Mouse (Mus musculus): Measurements from ENCODE around the gene Otulin.

DNA sequence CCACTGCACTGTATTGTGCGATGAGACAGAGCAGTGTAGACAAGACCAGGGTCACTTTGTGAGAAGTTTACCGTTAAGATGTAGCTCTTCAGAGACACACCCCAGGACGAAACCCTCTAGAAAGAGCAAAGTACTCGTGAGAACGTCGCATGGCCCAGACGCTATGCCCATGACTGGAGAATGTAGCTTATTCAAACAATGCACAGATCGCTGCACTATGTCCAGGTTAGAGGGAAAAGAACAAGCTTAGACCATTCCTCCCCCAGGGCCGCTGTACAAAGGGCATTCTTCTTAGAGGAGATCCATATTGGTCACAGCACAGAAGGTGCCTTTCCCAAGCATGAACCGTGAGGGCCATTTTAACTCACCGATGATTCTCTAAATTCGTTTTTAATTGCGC is 128.2 kb downstream of the Otulin start:
- no peak for TF ChIP-seq GATA1 (IDR thresholded peaks at IDR 0.05; ENCODE audit: borderline replicate concordance, low read length)
- TF ChIP-seq CTCF (IDR thresholded peaks at IDR 0.05; ENCODE audit: low read depth, low read length) = no peak
- no peak for TF ChIP-seq POLR2AphosphoS5 (IDR thresholded peaks at IDR 0.05; ENCODE audit: insufficient replicate concordance, low read depth, low read length)
- TF ChIP-seq TAL1 (conservative IDR thresholded peaks at IDR 0.05; ENCODE audit: low read depth, low read length) = no peak

All from G1E (cell line).